Mouse (Mus musculus) spleen, postnatal 10 days (tissue): Measurements from ENCODE around the gene Myh8.

ENCODE experiments used
- DNase-seq, 2 experiments: peaks; one replicate each; pipeline ENCODE4 v3.0.0; 2021 to 2022; ENCODE audit warnings: low spot score in 2 of 2

Gene Myh8

DNA sequence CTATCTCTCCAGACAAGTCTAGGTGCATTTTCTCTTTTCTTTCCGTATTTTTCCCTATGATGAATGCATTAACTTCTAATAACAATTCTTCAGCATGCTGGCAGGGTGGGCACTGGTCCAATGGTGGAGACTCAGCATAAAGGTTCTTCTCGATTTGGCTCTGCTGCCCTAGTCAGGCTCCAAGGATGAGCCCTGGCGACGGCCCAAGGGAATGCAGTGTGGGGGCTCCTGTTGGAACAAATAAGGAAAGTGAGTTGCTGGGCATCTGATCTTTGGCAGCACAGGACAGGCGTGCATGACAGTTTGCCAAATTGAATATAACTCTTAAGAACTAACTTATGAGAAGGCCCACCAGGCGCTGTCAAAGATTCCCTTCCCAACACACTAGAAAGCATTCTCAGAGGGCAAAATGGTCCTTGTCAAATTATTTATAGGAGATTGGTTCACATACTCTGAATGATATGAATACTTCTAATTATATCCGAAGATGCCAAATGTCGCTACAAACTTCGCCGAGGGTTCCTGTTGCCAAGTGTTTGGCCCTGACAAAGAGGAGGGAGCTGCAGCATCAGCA, at the start of gene Myh8:
TSS of gene Myh8 (plus strand) at position 524 of the 574 bp plus-strand sequence.
- no peak for DNase-seq

DNA sequence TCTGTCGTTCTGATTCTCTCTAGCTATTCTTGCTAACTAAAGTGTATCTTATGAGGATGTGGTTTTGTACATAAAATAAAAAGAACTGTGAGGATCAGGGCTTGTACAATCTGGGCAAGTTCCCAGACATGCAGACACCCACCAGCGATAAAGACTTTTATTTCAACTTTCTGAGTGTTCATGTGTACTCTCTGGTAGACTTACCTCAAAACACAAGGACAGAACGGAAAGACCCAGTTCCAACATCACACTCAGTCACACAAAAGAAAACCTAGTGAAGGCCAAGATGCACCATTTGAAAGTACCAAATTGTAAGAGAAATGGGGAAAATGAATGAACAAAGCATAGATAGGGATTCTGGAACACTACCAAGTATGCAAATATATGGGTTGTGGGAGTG, 48.2 kb upstream of the Myh8 start:
- no peak for DNase-seq

DNA sequence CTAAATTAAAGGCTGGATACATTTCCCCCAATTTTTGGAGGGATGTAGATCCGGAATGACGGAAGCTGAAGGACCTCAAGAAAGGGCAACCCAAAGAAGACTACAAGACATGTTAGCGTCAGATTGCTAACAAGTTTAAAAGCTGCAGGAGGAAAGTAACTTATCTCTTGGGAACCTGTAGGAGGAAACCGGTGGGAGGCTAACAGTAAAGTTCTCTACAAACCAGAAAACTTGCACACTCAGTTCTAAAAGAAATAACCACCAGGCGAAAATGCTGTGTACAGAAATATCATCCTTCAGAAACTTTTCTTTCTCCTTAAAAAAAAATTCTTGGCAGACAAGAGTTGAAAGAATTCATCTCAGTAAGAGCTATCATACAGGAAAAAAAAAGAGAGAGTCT, 47.8 kb upstream of the Myh8 start:
- DNase-seq = no peak

DNA sequence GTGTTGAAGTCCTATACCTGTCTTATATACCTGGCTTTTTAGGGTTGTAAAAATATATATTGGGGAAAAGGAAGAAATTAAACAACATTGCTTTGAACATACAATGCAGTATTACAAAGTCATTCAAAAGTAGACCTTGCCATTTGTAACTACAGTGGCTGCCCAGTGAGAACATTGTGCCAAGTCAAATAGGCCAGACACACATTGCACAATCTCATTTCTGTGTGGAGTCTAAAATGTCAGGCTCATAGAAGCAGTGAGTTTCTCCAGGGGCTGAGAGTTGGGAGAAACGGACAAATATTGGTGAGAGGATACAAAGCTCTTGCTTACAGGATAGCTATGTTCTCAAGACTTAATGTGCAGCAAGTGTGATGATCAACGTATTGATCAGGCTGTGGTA, 47.0 kb upstream of the Myh8 start:
- DNase-seq = no peak

DNA sequence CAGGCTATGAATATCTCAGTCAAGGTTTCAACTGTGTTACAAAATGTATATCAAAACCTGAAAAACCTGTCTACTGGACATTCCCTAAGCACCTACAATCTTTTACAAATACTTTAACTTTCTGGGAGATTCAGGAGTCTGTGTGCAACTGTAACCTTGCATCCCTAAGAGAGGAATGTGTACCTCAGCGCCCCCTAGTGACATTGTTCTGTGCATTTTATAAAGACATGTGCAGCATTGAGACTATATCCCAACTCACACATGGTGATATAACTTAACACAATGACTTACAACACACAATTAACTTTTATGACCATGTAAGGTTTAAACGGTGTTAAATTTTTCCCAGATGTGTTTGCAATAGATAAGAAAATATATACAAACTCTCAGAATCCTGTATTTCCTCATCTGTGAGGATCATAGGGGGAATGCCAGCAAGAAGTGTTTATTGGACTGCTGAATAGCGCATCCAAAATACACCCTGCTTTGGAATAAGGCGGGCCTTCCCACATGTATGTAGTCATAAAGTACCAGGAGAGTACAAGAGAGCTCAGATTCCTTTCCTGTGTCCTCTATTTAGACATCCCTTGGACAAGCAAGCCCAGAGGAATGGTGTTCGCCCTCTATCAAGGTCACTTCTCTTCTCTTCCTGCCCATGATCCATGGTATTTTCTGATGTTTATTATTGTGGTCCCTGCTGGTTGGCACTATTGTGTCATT, 41.1 kb upstream of the Myh8 start:
- peak in 1 of 2 experiments; percentile 34 for DNase-seq

DNA sequence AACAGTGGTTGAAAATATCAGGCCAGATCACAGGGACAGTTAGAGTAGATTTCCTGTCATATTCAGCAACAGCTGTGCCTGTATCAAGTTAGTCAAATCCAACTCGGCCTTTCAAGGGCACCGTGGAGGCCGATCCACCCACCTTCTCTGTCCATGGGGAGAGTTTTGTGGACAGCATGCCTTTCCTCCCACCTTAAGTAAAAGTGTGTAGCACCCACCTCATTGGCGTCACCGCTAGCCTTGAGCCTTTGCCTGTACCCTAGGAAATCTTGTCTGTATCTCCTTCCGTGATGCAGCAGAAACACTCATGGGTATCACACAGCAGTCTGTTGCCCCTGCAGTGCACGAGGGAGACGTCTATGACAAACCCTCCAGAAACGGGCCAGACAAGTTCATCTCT, 40.1 kb upstream of the Myh8 start:
- DNase-seq = no peak

DNA sequence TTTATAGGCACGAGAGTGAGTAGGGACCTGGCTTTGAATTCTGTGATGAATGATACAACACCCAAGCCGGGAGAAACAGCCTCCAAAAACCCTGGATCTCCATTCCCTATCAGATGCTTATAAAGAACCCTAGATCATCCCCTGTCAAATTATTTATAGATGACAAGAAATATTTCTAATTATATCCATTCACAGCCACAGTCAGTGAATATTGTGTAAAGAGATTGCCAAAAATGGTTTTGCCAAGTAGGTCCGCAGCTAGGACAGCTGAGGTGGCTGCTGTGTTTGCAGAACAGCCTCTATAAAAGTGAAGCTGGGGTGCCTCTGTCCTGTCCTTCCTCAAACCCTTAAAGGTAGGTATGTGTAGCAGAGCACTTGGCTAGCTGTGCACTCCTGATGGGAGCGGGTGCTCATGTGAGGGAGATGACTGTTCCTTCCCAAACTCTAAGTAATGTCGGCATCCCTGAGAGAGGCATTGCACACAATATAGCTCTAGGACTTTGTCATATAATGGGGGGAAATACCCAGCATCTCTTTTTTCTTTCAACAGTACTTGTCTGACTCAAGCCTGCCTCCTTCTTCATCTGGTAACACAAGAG, 39.3 kb upstream of the Myh8 start, which contains the start of gene Myh4:
TSS of gene Myh4 (plus strand) at position 549 of the 599 bp plus-strand sequence.
- no peak for DNase-seq

DNA sequence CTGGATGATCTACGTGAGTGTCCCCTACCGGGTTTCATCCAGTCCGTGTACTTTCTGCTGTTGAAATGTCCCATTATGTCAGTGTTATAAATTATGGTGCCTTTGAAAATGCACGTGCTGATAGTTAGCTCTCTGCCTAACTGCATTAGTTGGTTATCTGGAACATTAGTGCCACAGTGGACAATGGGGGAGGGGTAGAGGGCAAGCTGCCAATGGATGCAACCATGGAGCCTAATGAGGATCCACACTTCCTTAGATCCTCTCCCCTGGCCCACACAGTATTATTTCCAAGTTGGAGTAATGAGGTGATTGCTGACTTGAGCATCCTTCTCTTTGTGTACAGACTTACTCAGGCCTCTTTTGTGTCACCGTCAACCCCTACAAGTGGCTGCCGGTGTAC, 35.9 kb upstream of the Myh8 start:
- DNase-seq = no peak

DNA sequence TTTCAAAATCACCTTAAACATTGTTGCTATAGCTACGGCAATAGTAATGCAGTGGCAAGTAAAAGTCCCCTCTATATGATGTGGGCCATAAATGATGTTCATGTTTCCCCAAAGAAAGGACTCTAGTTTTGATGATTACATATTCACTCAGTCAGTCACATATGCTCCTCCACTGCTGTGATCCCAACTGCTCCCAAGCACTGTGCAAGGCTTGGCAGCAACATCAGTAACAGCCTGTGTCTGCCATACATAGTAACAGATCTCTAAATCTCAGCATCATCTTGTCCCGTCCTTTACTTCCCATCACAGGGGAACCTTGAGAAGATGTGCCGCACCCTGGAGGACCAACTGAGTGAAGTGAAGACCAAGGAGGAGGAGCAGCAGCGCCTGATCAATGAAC, 23.2 kb upstream of the Myh8 start:
- DNase-seq = no peak

DNA sequence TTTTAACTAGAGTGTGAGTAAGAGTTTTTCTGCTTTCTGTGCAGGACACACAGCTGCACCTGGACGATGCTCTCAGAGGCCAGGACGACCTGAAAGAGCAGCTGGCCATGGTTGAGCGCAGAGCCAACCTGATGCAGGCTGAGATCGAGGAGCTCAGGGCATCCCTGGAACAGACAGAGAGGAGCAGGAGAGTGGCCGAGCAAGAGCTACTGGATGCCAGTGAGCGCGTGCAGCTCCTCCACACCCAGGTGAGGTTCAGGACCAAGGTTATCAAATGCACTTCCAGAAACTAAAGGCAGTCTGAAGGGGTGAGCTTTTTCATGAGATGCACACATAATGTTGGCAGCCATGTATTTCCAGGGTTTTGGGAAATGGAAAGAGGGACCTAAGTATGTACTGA, 19.9 kb upstream of the Myh8 start:
- no peak for DNase-seq

DNA sequence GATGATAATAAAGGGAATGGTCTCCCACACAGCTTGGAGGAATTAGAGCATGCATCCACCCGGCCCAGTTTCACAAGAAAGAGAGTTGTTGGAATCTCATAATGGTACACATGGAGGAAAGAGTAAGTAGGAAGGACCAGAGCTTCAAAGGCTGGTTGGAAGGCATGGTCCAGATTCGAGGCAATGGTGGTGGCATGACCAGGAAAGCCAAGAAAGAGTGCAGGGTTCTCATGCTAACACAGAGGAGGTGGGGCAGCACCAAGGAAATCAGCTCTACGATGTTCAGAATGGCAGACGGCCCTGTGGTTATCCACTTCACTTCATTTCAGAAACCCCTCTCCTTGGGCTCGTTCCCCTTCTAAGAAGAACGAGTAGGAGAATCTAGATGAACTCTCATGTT, 16.0 kb upstream of the Myh8 start:
- DNase-seq = no peak

DNA sequence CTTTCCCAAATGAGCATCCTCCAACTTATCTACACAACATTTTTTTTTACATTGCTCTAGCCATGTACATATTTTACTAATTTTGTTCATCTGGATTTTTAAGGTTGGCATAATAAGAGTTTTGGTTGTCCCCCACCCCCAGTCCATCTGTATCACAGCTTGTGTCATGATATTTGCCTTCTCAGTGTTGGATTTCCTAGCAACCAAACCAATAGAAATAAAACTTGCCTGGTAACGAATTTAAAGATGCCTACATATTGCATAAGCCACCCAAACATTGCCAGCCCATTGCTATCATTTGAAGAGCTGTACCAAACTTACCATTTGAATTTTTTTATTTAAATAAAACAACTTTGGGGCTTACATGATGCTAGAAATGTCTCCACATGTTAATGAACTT, 16.5 kb downstream of the Myh8 start:
- no peak for DNase-seq

DNA sequence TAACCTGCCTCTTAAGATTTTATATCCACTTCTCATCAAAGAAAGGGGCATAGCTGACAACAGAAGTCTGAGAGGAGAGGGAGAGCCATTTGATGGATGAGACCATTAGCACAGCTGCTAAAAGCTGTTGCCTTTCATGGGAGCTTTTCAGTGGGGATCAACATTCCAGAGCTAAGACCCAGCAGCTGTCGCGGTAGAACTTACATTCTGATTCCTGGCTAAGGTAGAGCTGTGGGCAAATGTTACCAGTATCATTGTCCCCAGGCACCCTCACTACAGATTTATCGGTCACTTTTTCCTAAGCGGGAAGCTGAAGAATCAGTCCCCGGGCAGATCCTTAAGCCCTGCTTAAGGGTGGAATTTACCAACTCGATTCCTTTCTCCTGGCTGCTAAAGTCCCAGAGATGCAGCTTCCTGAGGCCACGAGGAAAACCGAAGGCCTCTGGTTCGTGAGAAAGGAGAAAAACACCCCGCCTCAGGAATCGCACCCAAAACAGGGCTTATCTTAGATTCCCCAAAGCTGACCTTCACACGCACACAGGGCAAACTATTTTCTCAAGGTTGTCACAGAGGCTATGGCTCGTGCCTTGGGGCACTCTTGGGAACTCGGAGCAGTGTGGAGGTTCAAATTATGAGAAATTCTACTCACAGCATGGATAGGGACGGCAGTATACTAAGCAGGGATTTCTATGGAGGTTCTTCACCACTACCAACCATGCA, 37.0 kb downstream of the Myh8 start:
- no peak for DNase-seq

DNA sequence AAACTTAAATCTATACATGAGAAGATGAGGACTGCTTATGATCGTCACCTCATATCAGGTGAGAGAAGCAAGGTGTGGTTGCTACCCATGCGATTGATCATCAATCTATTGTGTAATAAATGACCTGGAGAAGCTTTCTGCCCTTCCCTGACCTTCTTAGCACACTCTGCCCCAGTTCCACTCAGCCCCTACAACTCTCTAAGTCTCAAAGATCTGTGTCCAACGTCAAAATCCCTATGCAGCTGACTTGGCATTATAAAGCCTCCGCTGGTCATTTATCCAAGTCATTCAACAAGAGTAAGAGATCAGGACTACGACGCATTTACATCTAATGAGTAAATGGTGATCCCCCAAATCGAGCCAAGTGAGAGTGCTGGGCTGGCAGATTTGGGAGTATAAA, 44.4 kb downstream of the Myh8 start, which contains the start of gene Myh13:
TSS of gene Myh13 (plus strand) at position 301 of the 400 bp plus-strand sequence.
- DNase-seq = no peak

DNA sequence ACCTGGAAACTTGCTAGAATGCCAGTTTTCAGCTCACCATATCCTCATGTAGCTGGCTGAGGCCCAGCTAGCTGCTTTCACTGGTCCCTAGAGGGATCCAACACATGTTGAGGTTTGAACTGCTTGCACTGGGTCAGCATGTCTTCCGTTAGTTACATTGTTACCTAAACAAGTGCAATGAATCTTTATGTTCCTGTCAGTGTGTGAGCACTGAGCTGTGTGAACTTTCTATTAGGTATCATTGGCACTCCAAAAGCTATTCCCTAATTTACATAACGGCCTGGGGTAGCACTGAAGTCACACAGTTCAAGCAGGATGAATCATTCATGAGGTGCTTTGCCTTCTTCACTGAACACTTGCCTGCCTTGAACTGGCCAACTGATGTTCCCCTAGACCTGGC, 49.6 kb downstream of the Myh8 start:
- DNase-seq = no peak

DNA sequence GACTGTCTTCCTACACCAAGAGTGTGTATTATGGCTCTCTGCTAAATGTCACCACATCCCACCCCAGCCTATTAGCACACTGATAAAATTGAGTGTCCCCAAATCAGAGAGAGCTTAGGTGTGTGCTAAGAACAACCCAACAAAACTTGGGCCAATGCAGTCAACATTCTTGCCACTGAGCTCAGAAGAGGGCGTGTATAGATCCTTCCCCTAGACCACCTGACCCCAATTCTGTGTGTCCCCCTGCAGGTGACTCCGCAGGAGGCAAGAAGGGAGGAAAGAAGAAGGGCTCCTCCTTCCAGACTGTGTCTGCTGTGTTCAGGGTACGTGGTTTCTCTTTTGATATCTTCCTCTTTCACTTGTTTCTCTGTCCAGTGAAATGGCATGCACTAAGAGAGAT, 67.6 kb downstream of the Myh8 start:
- DNase-seq = no peak

DNA sequence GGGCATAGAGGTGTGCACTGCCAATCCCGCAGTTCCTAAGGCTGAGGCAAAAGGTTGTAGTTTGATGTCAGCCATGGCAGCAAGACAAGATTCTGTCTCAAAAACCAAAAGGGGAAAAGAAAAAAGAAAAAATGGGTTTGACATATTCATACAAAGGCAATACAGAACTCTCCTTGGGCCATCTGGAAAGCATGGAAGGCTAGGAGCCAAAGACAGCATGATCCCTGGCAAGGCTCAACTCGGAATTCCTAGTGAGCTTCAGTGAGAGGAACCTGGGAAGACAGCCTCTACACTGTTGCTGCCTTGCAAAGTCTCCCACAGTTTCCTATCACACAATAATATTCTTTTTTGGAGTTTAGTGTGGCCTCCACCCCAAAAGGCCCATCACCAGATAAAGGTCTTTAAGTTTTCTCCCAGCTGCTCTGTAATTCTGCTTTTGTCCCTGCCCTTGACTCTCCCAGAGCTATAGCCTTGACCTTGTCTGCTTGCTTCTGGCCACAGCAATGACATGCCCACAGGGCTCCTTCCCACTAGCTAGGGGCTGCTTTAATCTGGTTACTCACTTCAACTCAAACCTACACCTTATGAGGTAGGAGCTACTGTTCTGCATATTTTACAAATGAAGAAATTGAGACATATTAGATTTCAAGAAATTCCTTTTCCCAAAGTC, 68.4 kb downstream of the Myh8 start:
- no peak for DNase-seq

DNA sequence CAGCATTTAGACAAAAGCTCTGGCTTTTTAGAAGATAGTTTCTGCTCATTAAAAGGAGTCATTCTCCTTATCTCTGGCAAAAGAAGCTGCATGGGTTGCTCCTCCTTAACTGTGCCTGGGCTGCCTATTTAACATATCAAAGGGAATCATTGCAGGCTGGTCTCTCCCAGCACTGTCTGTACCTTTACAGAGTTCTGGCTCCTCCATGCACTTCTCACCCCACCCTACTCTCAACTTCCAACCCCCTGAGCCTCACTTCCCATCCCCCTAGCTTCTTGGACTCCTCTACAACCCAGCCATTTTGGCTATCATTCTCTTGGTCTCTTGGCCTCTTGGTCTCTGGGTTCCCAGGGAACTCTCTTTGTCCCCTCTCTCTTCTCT, 68.9 kb downstream of the Myh8 start:
- no peak for DNase-seq

DNA sequence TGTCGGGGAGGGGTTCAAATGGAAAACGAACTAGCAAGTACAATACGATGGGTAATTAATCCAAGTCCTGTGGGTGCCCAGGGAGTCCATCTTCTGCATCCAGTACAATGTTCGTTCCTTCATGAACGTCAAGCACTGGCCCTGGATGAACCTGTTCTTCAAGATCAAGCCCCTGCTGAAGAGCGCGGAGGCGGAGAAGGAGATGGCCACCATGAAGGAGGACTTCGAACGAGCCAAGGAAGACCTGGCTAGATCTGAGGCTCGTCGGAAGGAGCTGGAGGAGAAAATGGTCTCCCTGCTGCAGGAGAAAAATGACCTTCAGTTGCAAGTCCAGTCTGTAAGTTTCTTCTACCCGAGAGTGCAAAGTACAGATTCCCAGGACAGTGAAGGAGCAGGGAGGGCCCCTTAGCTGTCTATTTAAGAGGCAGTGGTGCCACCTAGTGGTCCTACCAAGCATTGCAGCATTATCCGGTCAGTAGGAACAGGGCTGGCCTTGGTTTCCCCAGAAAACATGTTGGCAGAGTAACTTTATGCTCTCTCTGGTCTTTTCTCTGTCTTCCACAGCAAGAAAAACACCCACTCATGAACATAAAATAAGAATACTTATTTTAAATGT, 73.3 kb downstream of the Myh8 start:
- DNase-seq = peak; percentile 42 to 70

DNA sequence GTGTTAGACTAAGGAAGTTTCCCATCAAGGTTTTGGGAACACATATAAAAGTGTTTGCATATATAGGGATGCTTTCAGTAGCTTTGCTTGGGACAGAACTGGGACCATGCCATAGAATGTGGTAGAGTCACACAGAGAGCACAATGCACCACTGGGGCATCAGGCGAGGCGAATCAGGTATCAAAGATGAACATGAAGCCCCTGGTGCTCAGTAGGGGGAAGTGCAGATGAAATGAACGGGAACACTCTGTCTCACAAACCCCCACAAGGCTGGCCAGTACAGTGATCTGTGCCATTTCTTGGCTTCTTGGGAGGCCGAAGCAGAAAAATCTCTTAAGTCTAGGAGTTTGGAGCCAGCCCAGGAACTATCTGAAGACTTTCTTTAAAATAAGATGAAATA, 76.1 kb downstream of the Myh8 start:
- DNase-seq = no peak

DNA sequence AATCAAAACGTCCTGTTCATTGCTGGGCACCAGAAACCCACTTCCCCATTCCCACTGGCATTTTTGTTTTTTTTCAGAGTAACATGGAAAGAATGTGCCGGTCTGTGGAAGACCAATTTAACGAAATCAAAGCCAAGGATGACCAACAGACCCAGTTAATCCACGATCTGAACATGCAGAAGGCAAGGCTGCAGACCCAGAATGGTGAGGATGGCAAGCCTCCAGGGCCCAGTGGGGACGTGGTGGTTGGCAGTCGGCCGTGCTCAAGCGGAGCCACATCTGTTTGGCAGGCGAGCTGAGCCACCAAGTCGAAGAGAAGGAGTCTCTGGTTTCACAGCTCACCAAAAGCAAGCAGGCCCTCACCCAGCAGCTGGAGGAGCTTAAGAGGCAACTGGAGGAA, 81.1 kb downstream of the Myh8 start:
- no peak for DNase-seq
